Mouse (Mus musculus): ENCODE results near the gene Ugt1a9.

DNA sequence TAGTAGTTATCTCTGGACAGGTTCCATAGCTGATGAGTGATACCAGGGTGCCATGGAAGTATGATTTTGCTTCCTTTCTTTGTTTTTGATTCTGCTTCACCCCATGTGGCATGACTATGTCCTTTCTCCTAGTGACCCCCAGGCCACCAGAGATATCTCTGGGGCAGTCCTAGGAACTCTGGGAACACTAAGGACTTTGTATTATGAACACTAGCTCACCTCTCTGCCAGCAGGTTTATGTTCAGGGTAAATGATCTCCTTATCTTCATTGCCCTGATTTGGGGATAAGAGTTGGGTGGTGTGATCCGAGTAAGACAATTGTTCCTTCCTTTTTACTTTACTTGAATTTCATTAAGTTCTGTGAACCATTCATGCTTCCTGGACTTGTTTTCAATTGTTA, 15.5 kb downstream of the Ugt1a9 start:
- TF ChIP-seq POLR2A (IDR thresholded peaks at IDR 0.05; ENCODE audit: control insufficient read depth, extremely low read depth, insufficient read depth, low read length, poor library complexity), result no peak
- TF ChIP-seq CTCF (IDR thresholded peaks at IDR 0.05; ENCODE audit: borderline replicate concordance, control insufficient read depth, extremely low read depth, insufficient read depth, low read length, poor library complexity), result no peak

Measured in thymus, adult 2 months (tissue).